8 mouse cellular contexts compared by ENCODE assay signal in genomic region chr13:55573432-55573831, GRCm38 (mm10). TPM values are rescaled to one million over a fixed set of nuclear protein-coding genes. Genes with fewer than 3 reads are reported as not detected.
DNase-seq lines count a peak whose midpoint lies in the region; ATAC-seq and TF ChIP-seq lines count a peak whose summit lies in the region.

TSS of gene Tmed9 (plus strand) at chr13:55573732.

- intact Hi-C loops in gastrocnemius, postnatal 36 days (cut with DNase I) = no loop called here

- H3K27me3 ChIP-seq in kidney, postnatal 0 days (ENCODE audit: insufficient read depth, low read length) = no peaks in the 10 kb centered on the region
- no peaks in the 10 kb centered on the region for H3K27me3 ChIP-seq in intestine, embryonic 16.5 days (replicated peaks; ENCODE audit: control insufficient read depth, insufficient read depth, low read length)

- H3K9me3 ChIP-seq in kidney, postnatal 0 days (replicated peaks; ENCODE audit: low read length) = no peaks in the 10 kb centered on the region
- 0 out of 2 replicates have a peak, but pooled peaks cover 5% of the 10 kb centered on the region for H3K9me3 ChIP-seq in intestine, embryonic 16.5 days (ENCODE audit: control insufficient read depth, low read length)

- no peaks in the 10 kb centered on the region for H3K36me3 ChIP-seq in kidney, postnatal 0 days (ENCODE audit: insufficient read depth, low read length)
- H3K36me3 ChIP-seq in intestine, embryonic 16.5 days (ENCODE audit: control insufficient read depth, insufficient read depth, low read length) = no peaks in the 10 kb centered on the region

- no peak within 1 kb of the TSS for H3K4me3 ChIP-seq in kidney, postnatal 0 days (replicated peaks; ENCODE audit: low read depth, low read length)
- H3K4me3 ChIP-seq in intestine, embryonic 16.5 days (ENCODE audit: low read length) = no peak within 1 kb of the TSS

- H3K4me1 ChIP-seq in kidney, postnatal 0 days (replicated peaks; ENCODE audit: insufficient read depth, low read length) = peaks cover 12% of the 10 kb centered on the region
- H3K4me1 ChIP-seq in intestine, embryonic 16.5 days (ENCODE audit: control insufficient read depth, insufficient read depth, low read length) = peaks cover 8% of the 10 kb centered on the region

- ATAC-seq in kidney, postnatal 0 days (replicated peaks; ENCODE audit: low FRiP score, low read depth) = no peak
- no peak for ATAC-seq in intestine, embryonic 16.5 days
- no peak for ATAC-seq in megakaryocyte-erythroid progenitor cell, adult 5-6 weeks (replicated peaks; ENCODE audit: low FRiP score, low TSS enrichment, poor library complexity, severe bottlenecking)

- DNase-seq in kidney, postnatal 0 days (ENCODE audit: low spot score) = no peak
- no peak for DNase-seq in kidney, adult 8-10 months
- no peak for DNase-seq in adrenal gland, postnatal 4 days (ENCODE audit: low spot score in 2 of 2)
- DNase-seq in gastrocnemius, postnatal 36 days = no peak
- no peak for DNase-seq in frontal cortex, postnatal 36 days (ENCODE audit: low spot score in 2 of 2)
- DNase-seq in urinary bladder, postnatal 36 days (ENCODE audit: low spot score in 2 of 2) = no peak

- H3K9ac ChIP-seq in kidney, postnatal 0 days (ENCODE audit: low read depth, low read length) = no peak within 1 kb of the TSS
- no peak within 1 kb of the TSS for H3K9ac ChIP-seq in intestine, embryonic 16.5 days (ENCODE audit: low read depth, low read length)

- H3K4me2 ChIP-seq in kidney, postnatal 0 days (ENCODE audit: low read length) = no peak within 1 kb of the TSS
- no peak within 1 kb of the TSS for H3K4me2 ChIP-seq in intestine, embryonic 16.5 days (ENCODE audit: low read depth, low read length)

- WGBS in kidney, postnatal 0 days = 96% methylated on average over 2 of the region's 2 CpGs
- 98% methylated on average over 2 of the region's 2 CpGs for WGBS in intestine, embryonic 16.5 days

- no peak within 1 kb of the TSS for H3K27ac ChIP-seq in kidney, postnatal 0 days
- no peak within 1 kb of the TSS for H3K27ac ChIP-seq in intestine, embryonic 16.5 days (ENCODE audit: low read length)

- TF ChIP-seq CTCF in kidney, postnatal 0 days (IDR thresholded peaks at IDR 0.05; ENCODE audit: low read depth) = no peak

RNA-seq across cellular contexts. Expression of gene Tmed9, which starts in this region (rescaled TPM):
- polyA plus RNA-seq in kidney, postnatal 0 days (2015; fragmentation: Nextera tagmentation; extraction: Ambion mirVana) = 136 and 160 TPM in 2 replicates
- 100 to 1,000 TPM; 167 to 169 TPM for total RNA-seq in adrenal gland, postnatal 4 days (2021)
- total RNA-seq in gastrocnemius, postnatal 36 days (2021) = 10 to 100 TPM; 61.4 to 63.3 TPM
- 121 and 131 TPM in 2 replicates for polyA plus RNA-seq in intestine, embryonic 16.5 days (2015; fragmentation: Nextera tagmentation; extraction: Ambion mirVana)
- 65.7 and 68.8 TPM in 2 replicates for total RNA-seq in megakaryocyte-erythroid progenitor cell, adult 5-6 weeks (2014; fragmentation: Nextera tagmentation)
- 145 and 158 TPM in 2 replicates for total RNA-seq in megakaryocyte-erythroid progenitor cell, adult 5-6 weeks (2017)
